Mouse (Mus musculus) brain, embryonic 18.5 days (tissue): Measurements from ENCODE around the gene Ccne1.

ENCODE experiments used
- DNase-seq: peaks from one replicate; pipeline ENCODE4 v3.0.0-alpha.2; 2012; ENCODE audit warnings: low read depth, low spot score

Ccne1 gene

GRCm38 (mm10) chr7:38054246-38054645 is 53.1 kb downstream of the Ccne1 start:
- no peak for DNase-seq
